Mouse (Mus musculus) cerebellum, adult 2 months (tissue): ENCODE measurements around the gene Abhd2.

Experiments
- CTCF ChIP-seq: fragments of 200-500 bp; IDR thresholded peaks from 2 replicates; pipeline ENCODE4 v1.5.1; 2011; ENCODE audit warnings: low read depth, mild to moderate bottlenecking, control low read depth, low read length, moderate library complexity, borderline replicate concordance; ENCODE audit not compliant: insufficient read depth
- POLR2A ChIP-seq: fragments of 200-500 bp; IDR thresholded peaks from 2 replicates; pipeline ENCODE4 v1.6.1; 2011; ENCODE audit warnings: low read length, control low read depth, borderline replicate concordance; ENCODE audit not compliant: insufficient read depth

DNA sequence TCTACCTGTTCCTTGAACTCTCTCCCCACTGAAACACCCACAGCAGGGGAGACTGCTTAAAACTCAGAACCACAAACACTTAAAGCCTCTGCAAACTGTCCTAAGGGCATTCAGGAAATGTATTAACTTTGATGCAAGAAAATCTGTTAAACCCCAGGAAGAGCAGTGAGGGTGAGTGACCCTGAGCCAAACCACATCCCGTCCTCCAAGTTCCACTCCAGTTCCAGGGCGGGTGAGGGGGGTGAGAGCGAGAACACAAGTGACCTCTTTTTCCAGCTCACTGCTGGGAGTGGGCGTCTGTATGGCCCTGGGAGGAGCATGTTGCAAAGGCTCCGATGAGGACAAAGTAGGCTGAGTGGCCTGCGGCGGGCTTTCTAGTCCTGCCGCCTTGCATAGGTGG lies 10.5 kb upstream of the Abhd2 start:
- TF ChIP-seq POLR2A (no peak), CTCF (no peak)
